In the genomic region with DNA sequence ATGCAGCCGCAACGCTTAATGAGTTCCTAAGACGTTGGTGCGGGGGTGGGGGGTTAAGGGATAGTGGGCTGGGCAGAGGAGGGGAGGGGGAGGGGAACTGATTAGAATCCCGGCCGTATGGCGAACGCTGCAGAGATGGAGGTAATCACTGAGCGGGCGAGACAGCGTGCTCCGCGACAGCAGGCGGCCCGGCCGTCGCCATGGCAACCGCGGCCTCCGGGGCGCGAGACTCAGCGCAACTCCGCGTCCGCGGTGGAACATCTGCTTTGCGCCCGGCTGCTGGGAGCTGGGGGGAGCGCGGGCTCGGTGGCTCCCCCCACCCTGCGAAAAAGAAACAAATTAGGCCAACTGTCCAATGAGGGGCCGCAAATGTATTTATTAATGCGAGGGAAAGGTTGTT, we compare ENCODE assay signal across 8 mouse cellular contexts. TPM values are rescaled to one million over a fixed set of nuclear protein-coding genes. Genes with fewer than 3 reads are reported as not detected.
DNase-seq lines count a peak whose midpoint lies in the region; ATAC-seq and TF ChIP-seq lines count a peak whose summit lies in the region.

No protein-coding gene starts in this region.

- peak overlapping the region; percentile 56; the same call in 1 of the 2 replicates for H3K9ac ChIP-seq in forebrain, embryonic 12.5 days

- peak; percentile 88 for DNase-seq in brain, adult 2 months (ENCODE audit: low read depth, low spot score)
- peak; percentile 78 to 80 for DNase-seq in heart, postnatal 14 days
- DNase-seq in layer of hippocampus, adult 8-10 months (ENCODE audit: low spot score in 2 of 2), result peak; percentile 68 to 86
- DNase-seq in lung, adult 2 months, result peak; percentile 37
- DNase-seq in thymus, postnatal 0 days (ENCODE audit: low spot score), result peak; percentile 80

- peak overlapping the region; percentile 100 for H3K27ac ChIP-seq in forebrain, embryonic 12.5 days
- 0 out of 2 replicates have a peak overlapping the region, but pooled peaks have one; percentile 77 for H3K27ac ChIP-seq in olfactory bulb, adult 2 months (ENCODE audit: insufficient read depth, low read depth, low read length)

- H3K4me3 ChIP-seq in E14TG2a.4 (replicated peaks; ENCODE audit: low read length), result peak overlapping the region; percentile 72
- H3K4me3 ChIP-seq in forebrain, embryonic 12.5 days (replicated peaks), result peak overlapping the region; percentile 23
- no peak overlapping the region for H3K4me3 ChIP-seq in lung, adult 2 months (replicated peaks; ENCODE audit: extremely low read depth, low read depth, low read length)
- peak overlapping the region; percentile 33 for H3K4me3 ChIP-seq in olfactory bulb, adult 2 months (ENCODE audit: insufficient read depth, low read depth, low read length)

- ATAC-seq in forebrain, embryonic 12.5 days (ENCODE audit: low FRiP score), result peak; percentile 92

- WGBS in forebrain, embryonic 12.5 days, result under 1% methylated on average over 35 of the region's 35 CpGs
- 1% methylated on average over 35 of the region's 35 CpGs for WGBS in lung, adult 2 months
- under 1% methylated on average over 35 of the region's 35 CpGs for WGBS in olfactory bulb, adult 2 months

- TF ChIP-seq CTCF in E14TG2a.4 (conservative IDR thresholded peaks at IDR 0.05; ENCODE audit: low read length), result no peak
- TF ChIP-seq CTCF in lung, adult 2 months (IDR thresholded peaks at IDR 0.05; ENCODE audit: insufficient read depth, low read length), result no peak
- no peak for TF ChIP-seq CTCF in olfactory bulb, adult 2 months (IDR thresholded peaks at IDR 0.05; ENCODE audit: insufficient read depth, low read depth, low read length)

- no peaks in the 10 kb centered on the region for H3K9me3 ChIP-seq in E14TG2a.4 (ENCODE audit: low read length)
- no peaks in the 10 kb centered on the region for H3K9me3 ChIP-seq in forebrain, embryonic 12.5 days

- TF ChIP-seq POLR2A in lung, adult 2 months (IDR thresholded peaks at IDR 0.05; ENCODE audit: borderline replicate concordance, extremely low read depth, low read depth, low read length), result no peak
- no peak for TF ChIP-seq POLR2A in olfactory bulb, adult 2 months (IDR thresholded peaks at IDR 0.05; ENCODE audit: insufficient read depth, low read depth, low read length)

- H3K4me2 ChIP-seq in forebrain, embryonic 12.5 days, result peak overlapping the region; percentile 44

- H3K27me3 ChIP-seq in E14TG2a.4 (ENCODE audit: insufficient read depth, low read length), result peaks cover 75% of the 10 kb centered on the region
- H3K27me3 ChIP-seq in forebrain, embryonic 12.5 days, result no peaks in the 10 kb centered on the region

- peaks cover 50% of the 10 kb centered on the region for H3K4me1 ChIP-seq in E14TG2a.4 (replicated peaks; ENCODE audit: low read depth, low read length)
- H3K4me1 ChIP-seq in forebrain, embryonic 12.5 days, result peaks cover 80% of the 10 kb centered on the region
- H3K4me1 ChIP-seq in lung, adult 2 months (ENCODE audit: control insufficient read depth, insufficient read depth, low read length), result peaks cover 2% of the 10 kb centered on the region; the same call in 1 of the 2 replicates
- H3K4me1 ChIP-seq in olfactory bulb, adult 2 months (ENCODE audit: control insufficient read depth, insufficient read depth, low read length), result peaks cover 36% of the 10 kb centered on the region

- no peaks in the 10 kb centered on the region for H3K36me3 ChIP-seq in E14TG2a.4 (ENCODE audit: insufficient read depth, low read length)
- H3K36me3 ChIP-seq in forebrain, embryonic 12.5 days (replicated peaks), result no peaks in the 10 kb centered on the region

- intact Hi-C loops in heart, postnatal 14 days (cut with DNase I), result no loop called here

RNA-seq across cellular contexts. Expression of a gene that starts 26.1 kb away (rescaled TPM):
- 22.9 and 27.8 TPM in 2 replicates for polyA plus RNA-seq in forebrain, embryonic 12.5 days (2016; fragmentation: Nextera tagmentation; extraction: Ambion mirVana)
- 10 to 100 TPM; 34.6 to 35.8 TPM for total RNA-seq in heart, postnatal 14 days (2021)
- total RNA-seq in layer of hippocampus, adult 8-10 months (2022), result 10 to 100 TPM in 2 of 4 experiments, 1 to 10 TPM in 2; 8.2 to 11.6 (median 9.5) TPM
- 39.7 and 44.8 TPM in 2 replicates for polyA plus RNA-seq in lung, adult 2 months (2012; rRNA removed)
- not detected in 2 replicates for polyA plus RNA-seq in olfactory bulb, adult 2 months (2012; ENCODE audit: insufficient read depth, insufficient read length, low replicate concordance, missing spikeins)
- polyA plus RNA-seq in thymus, postnatal 0 days (2015; fragmentation: Nextera tagmentation; extraction: Ambion mirVana), result 55.8 and 60.7 TPM in 2 replicates

RNA-seq across cellular contexts. Expression of a gene that starts 40.6 kb away (rescaled TPM):
- polyA plus RNA-seq in forebrain, embryonic 12.5 days (2016; fragmentation: Nextera tagmentation; extraction: Ambion mirVana), result 102 and 106 TPM in 2 replicates
- total RNA-seq in heart, postnatal 14 days (2021), result 10 to 100 TPM; 22.3 to 23.3 TPM
- total RNA-seq in layer of hippocampus, adult 8-10 months (2022), result 10 to 100 TPM; 33.9 to 49.1 (median 44.8) TPM
- polyA plus RNA-seq in lung, adult 2 months (2012; rRNA removed), result 25.4 and 30.1 TPM in 2 replicates
- not detected in 2 replicates for polyA plus RNA-seq in olfactory bulb, adult 2 months (2012; ENCODE audit: insufficient read depth, insufficient read length, low replicate concordance, missing spikeins)
- 105 and 116 TPM in 2 replicates for polyA plus RNA-seq in thymus, postnatal 0 days (2015; fragmentation: Nextera tagmentation; extraction: Ambion mirVana)

RNA-seq across cellular contexts. Expression of a gene that starts 46.0 kb away (rescaled TPM):
- 72.8 and 76.0 TPM in 2 replicates for polyA plus RNA-seq in forebrain, embryonic 12.5 days (2016; fragmentation: Nextera tagmentation; extraction: Ambion mirVana)
- 100 to 1,000 TPM; 346 to 358 TPM for total RNA-seq in heart, postnatal 14 days (2021)
- 100 to 1,000 TPM; 234 to 271 (median 260) TPM for total RNA-seq in layer of hippocampus, adult 8-10 months (2022)
- 225 and 264 TPM in 2 replicates for polyA plus RNA-seq in lung, adult 2 months (2012; rRNA removed)
- polyA plus RNA-seq in olfactory bulb, adult 2 months (2012; ENCODE audit: insufficient read depth, insufficient read length, low replicate concordance, missing spikeins), result 349 TPM in 1 of 2 replicates, not detected in the other
- polyA plus RNA-seq in thymus, postnatal 0 days (2015; fragmentation: Nextera tagmentation; extraction: Ambion mirVana), result 34.9 and 40.6 TPM in 2 replicates

RNA-seq across cellular contexts. Expression of a gene that starts 52.2 kb away (rescaled TPM):
- 0.58 and 0.60 TPM in 2 replicates for polyA plus RNA-seq in forebrain, embryonic 12.5 days (2016; fragmentation: Nextera tagmentation; extraction: Ambion mirVana)
- 1 to 10 TPM in 1 of 2 experiments, under 1 TPM in 1; 0.88 to 1.8 TPM for total RNA-seq in heart, postnatal 14 days (2021)
- total RNA-seq in layer of hippocampus, adult 8-10 months (2022), result not detected
- polyA plus RNA-seq in lung, adult 2 months (2012; rRNA removed), result 56.2 and 69.8 TPM in 2 replicates
- not detected in 2 replicates for polyA plus RNA-seq in olfactory bulb, adult 2 months (2012; ENCODE audit: insufficient read depth, insufficient read length, low replicate concordance, missing spikeins)
- polyA plus RNA-seq in thymus, postnatal 0 days (2015; fragmentation: Nextera tagmentation; extraction: Ambion mirVana), result 1.0 and 1.5 TPM in 2 replicates

Comparison
In these comparisons a context has a peak if more than half of its experiments do, and no peak if none do; other contexts are left out.
1. DNase-seq: peak in every context shown above with its lines; median percentile 88 in brain, adult 2 months; 80 in thymus, postnatal 0 days; 79 in heart, postnatal 14 days; 77 in layer of hippocampus, adult 8-10 months; 37 in lung, adult 2 months.
2. RNA of a gene that starts 40.6 kb away (polyA plus RNA-seq): 105 to 116 TPM in thymus, postnatal 0 days, 102 to 106 TPM in forebrain, embryonic 12.5 days and 25.4 to 30.1 TPM in lung, adult 2 months; not detected in olfactory bulb, adult 2 months; every median in the first group is over 10 times any median in the second.